Mouse (Mus musculus): ENCODE data around the gene Pik3r4.
"Not testable (repeated sequence)": the region's sequence is repeated elsewhere in the genome, so short reads cannot be mapped to it uniquely, and the experiment has no call there.

Gene Pik3r4

DNA sequence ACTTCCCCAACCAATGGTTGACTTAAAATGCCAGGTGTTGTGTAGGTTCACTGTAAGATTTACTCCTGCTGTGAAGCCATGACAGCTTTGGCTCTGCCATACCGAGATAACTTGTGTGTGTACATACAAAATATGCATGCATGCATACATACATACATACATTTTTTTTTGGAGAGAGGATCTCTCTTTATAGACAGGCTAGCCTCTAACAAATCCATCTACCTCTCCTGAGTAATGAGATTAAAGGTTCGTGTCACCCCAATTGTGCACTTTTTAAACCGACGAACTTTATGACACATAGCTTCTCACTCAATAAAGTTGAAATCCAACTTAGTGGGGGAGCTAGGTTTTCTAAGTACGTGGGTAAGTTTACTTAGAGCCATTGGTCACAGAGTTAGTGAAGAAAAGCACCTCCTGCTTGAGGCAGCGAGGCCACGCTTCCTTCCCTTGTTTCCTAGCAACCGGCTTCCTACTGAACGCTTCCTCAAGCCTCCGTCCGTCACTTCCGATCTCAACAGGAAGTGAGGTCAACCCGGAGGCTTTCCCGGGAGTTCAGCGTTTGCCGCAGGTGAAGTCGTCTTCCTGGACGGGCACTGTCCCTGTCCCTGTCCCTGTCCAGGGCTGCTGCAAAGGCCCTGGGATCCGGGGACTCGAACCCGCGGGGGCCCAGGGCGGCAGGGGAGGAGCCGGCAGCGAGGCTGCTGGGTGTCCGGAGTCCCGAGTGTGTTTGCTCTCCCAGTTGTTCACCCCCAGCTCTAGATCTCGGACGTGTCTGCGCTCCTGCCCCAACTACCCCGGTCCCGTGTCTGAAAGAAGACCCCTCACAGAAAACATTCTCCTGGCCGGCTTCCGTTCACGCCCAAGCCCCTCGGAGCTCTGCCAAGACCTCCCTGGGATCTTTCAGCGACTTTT is at the start of gene Pik3r4:
Pik3r4 (plus strand) TSS at position 519 of the 912 bp plus-strand sequence.
- DNase-seq (ENCODE audit: low spot score): peak; percentile 96

DNA sequence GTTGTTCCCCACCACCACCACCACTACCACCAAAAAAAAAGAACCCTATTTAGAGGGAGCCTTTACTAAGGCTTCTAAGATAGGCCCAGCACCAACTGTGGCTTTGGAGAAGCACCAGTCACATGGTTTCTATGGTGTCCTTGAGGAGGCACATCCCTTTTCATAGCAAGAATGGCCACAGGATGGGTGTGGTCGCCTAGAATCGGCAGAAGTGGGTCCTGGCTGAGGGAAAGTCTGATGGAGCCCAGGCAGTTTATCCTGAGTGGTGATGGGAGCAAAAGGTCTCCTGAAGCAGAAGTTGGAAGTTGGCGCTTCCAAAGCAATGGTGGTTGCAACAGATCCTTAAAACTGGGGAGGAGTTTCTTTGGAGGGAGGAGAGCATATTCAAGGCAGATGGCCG is 43.9 kb upstream of the Pik3r4 start:
- no peak for DNase-seq (ENCODE audit: low spot score)

DNA sequence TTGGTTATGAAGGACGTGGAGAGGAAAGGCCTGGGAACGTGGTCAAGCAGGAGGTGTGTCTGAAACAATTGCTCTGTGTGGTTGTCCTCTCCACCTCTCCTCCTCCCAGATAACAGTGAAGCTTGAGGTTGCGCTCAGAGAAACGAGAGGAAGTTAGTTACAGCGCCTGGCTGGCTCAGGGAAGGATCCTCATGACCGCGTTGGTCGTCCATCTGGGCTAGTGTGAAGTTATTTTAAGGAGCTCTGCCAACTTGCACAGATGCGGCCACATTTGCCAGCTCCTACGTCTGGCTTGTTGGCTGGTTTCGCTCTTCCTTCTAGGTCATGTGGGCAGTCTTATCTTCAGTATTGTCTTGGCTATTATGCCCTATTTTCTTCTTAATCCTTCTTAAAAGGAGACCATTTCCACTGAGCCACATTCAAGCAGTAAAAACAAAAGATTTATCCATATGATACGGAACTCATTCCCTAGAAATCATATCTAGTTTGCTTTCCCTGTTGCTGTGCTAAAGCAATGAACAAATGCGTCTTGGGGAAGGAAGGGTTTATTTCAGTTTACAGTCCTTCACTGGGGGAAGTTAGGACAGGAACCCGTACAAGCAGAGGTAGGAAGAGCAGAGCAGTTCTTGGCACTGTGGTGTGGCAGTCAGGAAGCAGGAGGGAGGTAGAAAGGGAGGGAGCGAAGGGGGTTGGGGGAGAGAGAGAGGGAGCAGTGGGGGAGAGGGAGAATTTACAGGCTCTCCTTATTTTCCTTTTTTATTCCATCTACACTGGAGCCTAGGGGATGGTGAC is 30.6 kb upstream of the Pik3r4 start:
- no peak for DNase-seq (ENCODE audit: low spot score)

DNA sequence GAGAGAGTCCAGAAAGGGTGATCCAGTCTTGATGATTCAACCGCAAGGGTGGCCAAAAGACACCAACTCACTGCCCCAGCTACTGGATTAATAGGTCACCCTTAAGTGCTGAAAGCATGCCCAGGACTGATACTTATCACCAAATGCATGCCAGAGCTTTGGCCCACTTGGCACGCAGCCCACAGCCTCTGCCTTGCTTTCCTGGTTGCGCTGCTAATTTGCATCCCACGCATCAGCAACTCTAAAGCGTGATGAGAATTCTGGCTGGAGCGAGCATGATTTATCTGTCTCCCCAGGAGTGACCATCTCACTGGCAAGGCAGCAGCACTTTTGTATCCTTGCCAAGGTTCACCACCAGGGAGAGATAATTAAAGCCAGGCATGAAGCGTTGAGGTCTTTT is 29.9 kb upstream of the Pik3r4 start:
- no peak for DNase-seq (ENCODE audit: low spot score)

DNA sequence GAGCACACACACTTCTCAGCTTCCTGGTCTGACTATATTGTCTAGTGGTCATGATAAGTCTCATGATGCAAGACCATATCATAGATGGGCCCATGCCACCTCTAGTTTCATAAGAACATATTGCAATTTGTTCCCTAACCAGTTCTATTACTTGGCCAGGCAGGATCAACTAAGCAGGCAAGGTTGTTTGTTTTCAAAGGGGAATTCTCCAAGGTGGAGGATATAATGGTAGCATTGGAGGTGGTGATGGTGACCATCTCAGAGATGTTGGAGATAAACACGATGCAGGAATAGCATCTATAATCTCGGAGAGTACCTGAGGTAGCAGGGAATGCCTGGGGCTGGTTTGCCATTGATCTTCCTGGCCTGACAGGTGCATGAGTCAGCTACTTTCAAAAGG is 26.8 kb upstream of the Pik3r4 start:
- no peak for DNase-seq (ENCODE audit: low spot score)

DNA sequence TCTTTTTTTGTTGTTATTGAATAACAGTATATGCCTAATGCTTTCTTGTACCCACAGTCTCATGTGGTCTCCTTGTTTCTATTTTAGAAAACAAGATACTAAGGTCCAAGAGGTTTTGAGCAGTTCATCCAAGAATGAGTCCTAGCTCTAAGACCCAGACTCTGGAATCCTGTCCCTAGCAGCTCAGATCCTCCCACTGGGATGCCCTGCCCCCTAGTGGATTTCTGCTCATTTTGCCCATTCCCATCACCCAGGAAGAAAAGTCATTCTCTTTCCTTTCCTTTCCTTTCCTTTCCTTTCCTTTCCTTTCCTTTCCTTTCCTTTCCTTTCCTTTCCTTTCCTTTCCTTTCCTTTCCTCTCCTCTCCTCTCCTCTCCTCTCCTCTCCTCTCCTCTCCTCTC is 25.5 kb upstream of the Pik3r4 start:
- DNase-seq (ENCODE audit: low spot score): peak; percentile 80

DNA sequence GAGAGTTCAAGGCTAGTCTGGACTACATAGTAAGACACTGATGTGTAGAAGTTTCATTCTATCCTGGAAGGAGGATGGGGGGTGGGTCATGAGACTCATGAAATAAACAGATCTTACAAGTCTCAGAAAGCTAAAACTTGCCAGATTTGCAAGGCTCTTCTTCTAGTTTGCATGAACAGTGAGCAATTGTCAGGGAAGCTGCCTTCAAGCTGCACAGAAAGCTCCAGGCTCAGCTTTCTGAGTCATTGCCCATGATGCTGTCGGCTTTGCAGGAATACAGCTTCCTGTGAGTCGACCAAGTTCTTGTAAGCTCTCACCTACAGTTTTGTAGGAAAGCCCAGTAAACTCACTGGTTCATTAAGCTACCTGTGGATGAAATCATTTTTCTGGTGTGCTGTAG is 8.8 kb upstream of the Pik3r4 start:
- no peak for DNase-seq (ENCODE audit: low spot score)

DNA sequence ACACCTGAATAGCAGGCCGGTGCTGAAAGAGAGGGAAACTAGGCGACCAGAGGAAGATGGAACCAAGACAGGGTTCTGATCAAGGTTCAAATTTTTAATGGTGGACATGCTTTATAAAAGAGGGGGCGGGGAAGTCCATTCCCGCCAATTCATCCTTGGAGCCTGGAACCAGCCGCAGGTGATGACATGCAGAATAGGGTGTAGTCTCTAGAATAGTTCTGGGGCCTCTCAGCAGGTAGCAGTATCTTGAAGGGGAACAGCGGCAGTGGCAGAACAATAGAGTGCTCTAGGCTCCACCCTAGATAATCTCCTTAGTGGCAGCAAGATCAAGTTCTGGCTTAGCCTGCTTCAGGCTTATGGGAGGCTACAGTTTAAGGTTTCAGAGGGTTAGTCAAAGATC is 1.4 kb upstream of the Pik3r4 start:
- DNase-seq (ENCODE audit: low spot score): not testable (repeated sequence)

DNA sequence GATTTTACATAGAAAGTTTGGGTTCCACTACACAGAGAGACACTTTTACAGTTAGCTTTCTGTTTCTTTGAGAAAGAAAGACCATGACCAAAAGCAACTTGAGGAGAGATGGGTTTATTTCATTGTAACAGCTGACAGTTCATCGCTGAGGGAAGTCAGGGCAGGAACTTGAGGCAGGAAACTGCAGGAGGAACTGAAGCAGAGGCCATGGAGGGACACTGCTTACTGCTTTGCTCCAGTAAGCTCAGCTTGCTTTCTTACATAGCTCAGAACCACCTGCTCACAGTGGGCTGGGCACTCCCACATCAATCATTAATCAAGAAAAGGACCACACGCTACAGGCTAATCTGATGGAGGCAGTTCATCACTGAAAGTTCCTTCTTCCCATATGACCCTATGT is 13.4 kb downstream of the Pik3r4 start:
- DNase-seq (ENCODE audit: low spot score): no peak

DNA sequence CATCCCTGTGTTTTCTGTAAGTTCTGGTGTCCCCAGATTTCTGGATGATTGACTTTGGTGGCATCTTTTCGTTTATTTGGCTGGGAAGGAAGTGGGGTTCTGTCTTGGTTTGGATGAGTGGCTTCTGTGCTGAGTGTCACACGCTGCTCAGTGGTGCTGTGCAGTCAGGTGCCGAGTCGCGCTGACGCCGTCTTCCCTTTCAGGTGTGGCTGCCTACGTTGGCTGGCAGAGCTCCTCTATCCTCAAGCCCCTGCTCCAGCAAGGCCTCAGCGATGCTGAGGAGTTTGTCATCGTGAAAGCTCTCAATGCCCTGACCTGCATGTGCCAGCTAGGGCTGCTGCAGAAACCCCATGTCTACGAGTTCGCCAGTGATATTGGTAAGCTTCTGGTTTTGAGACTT is 15.4 kb downstream of the Pik3r4 start:
- DNase-seq (ENCODE audit: low spot score): no peak

DNA sequence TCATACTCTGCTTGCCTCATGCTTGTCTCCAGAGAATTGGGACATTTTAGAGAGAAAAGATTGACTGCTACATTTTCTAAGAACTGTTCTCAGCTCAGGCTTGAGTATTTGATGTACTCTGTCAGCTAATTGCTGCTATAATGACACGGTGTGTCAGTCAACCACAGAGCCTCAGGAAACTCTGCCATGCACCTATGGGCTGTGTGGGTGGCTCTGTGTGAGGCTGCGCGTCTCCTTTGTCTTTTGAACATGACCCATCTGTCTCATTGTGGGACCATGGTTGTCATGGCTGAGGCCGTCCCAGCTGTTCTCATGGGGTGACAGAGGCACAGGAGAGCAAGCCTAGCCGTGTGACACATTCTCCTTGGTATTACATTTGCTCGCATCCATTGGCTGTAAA is 17.1 kb downstream of the Pik3r4 start:
- no peak for DNase-seq (ENCODE audit: low spot score)

DNA sequence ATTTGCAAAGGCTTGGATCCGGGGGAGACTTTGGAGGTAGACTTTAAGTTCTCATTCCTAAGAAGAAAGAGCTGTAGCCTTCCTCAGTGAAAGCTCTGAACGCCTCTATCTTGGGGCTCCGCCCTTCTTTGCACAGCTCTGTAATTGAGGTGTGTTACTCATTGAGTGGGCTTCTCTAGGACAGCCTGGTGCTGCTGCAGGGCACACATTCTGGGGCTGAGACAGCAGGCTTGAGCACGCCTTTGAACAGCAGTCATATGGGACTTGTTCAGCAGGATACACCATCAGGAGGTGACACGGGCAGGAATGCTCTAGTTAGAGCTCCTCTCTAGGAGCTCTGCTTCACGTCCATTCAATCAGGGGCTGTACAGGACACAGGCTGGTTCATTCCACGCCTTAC is 22.5 kb downstream of the Pik3r4 start:
- no peak for DNase-seq (ENCODE audit: low spot score)

DNA sequence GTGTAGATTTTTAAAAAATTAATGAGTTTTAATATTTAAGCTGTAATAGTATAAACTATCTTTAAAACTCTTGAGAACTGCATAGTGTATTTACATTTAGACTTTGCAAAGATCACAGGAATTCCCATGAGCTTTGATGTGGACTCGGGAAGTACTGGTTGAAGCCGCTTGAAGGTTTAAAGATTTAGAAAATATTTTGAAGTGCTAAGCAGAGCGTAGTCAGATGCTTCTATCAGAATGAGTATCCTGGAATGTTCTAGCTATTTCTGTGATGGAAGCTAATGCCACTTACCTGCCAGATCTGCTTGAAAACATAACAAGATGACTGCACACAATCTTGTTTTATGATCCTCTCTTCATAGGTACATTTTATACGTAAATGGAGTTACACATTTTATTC is 28.1 kb downstream of the Pik3r4 start:
- DNase-seq (ENCODE audit: low spot score): no peak

DNA sequence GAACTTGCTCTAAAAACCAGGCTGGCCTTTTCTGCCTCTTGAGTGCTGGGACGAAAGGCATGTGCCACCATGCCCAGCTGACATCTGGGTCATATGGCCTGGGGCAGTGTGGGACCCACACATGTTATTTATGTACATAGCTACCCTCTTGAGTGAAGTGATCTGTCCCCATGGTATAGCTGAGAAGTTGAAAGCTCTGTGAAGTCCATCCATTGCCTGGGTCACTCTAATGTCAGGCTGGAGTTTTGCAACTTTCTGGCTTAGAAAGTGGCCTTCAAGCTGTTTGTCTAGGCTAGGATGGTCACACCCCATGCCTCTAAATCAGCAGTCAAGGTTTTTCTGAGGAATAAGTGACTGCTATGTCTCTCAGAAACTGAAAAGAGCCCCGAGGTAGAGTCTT is 29.3 kb downstream of the Pik3r4 start:
- no peak for DNase-seq (ENCODE audit: low spot score)

DNA sequence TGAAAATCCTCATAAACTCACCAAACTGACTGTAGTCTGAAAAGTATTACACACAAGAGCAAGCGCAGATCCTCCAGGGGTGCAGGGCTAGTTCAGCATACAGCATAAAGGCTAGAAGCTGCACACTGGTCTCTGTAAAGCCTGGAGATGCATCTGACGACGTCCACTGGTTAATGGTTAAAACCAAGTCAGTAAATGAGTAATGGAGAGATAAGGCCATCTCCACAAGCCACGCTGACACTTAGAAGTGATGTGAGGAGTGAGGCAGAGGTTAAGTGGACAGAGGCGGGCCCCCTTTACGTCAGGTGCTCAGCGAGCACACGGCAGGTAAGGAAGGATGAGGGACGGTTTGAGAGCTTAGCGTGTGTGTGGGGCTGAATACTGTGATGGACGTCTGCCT is 33.2 kb downstream of the Pik3r4 start:
- DNase-seq (ENCODE audit: low spot score): no peak

DNA sequence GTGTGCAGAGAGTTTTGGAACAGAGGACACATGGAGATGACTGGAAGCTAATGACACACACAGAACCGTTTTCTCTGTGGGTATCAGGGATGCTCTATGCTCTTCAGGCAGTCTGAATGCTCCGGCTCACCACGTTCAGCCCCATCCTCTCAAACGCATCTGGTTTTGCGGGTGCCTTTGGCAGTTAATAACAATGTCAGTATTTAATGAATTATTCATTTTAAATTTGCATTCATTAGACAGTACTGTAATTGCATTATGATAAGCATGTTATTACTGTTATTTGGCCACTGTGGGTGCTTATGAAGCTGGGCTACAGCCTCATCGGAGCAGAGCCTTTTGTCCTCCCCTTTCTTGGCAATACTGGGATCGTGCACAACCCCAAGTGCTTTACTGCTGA is 38.6 kb downstream of the Pik3r4 start:
- DNase-seq (ENCODE audit: low spot score): no peak

DNA sequence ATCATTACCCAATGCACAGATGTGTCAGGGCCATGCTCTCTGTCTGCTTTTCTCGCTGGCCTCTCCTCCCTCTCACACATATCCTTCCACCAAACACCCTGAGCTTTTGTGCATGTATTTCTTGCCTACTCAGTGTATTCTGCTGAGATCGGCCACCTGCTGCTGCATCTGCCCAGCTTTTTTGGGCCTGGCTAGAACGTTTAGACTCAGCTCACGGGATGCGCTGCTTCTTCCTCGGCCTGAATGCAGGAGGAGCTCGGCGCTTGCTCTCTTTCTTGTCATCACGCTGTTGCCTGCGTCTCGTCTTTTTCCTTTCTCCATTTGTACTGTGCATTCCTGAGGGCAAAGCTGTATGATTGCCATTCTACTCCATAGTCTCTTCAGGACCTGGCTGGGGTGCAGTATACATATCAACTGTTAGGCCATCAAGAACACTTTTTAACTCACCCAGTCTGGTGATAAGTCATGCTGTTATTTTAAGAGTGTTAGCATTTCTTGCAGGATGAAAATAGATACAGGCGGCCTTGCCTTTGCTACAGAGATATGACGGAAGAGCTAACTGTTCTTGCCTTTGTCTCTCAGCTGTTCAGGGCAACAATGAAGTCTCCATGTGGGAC is 41.9 kb downstream of the Pik3r4 start:
- no peak for DNase-seq (ENCODE audit: low spot score)

DNA sequence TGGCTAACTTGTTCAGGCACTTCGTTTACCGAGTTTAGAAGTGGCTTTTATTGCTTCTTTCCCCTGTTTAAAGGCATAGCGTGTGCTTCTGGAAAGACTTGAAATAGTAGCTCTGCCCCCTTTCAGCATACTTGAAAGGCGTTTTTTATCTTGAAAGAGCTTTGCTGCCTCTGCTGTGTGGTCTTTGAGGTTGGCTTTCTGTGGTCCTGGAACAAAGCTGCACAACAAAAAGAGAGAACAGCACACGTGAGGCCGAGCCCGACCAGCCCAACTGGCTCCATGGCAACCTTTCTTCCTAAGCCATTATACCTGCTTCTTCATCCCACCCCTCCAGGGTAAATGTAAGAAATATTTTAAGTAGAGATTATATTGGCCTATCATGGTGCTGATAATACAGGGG is 46.7 kb downstream of the Pik3r4 start:
- DNase-seq (ENCODE audit: low spot score): no peak

DNA sequence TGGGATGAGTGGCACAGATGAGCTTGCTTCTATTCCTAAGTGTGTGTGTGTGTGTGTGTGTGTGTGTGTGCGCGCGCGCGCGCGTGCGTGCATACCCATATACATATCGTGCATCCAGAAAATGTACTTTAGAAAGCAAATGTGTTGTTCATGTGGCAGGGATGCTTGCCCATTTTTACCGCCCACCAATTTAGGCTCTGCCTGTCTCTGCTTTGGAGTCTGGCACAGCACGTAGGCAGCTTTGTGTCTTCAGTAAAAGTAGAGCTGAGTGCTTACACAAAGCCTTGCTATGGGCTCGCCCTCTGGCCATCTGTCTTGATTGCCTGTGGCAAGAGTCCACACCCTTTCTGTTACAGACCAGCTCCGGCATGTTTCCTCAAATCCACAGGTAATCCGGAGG is 49.7 kb downstream of the Pik3r4 start:
- no peak for DNase-seq (ENCODE audit: low spot score)

DNA sequence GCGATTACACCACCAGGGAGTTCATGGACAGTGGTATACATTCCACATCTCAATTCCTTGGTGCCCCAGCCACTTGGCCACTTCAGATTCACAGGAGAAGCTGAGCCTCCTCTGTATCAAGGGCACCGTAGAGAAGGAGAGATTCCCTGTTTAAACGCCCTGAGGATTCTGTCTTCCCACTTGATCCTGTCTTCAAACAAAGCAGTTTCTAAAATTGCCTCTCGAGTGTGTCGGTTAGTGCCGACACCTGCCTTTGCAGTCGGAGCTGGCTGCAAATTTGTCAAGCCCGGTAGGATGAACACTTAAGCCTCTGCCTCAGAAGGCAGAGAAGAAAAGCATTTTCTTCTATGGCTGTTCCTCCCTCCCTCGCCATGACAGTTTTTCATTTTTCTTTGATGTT is 50.3 kb downstream of the Pik3r4 start:
- DNase-seq (ENCODE audit: low spot score): no peak

DNA sequence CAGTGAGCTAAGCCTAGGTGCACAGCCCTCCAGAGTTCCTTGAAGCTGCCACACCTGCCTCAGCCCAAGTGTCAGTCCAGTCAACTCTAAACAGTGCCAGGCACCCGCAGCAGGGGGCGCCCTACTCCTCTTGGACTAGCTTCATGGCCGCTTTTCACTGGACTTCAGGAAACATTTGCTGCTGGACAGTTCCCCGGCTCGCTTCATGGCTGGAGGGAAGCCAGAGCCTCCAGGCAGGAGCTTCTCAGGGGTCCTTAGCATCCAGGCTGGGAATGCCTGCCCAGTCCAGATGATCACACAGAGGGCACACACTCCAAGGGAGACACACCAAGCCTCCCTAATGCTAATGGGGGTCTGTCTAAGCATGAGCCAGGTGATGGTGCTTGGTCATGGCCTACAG is 51.1 kb downstream of the Pik3r4 start:
- DNase-seq (ENCODE audit: low spot score): peak; percentile 91

DNA sequence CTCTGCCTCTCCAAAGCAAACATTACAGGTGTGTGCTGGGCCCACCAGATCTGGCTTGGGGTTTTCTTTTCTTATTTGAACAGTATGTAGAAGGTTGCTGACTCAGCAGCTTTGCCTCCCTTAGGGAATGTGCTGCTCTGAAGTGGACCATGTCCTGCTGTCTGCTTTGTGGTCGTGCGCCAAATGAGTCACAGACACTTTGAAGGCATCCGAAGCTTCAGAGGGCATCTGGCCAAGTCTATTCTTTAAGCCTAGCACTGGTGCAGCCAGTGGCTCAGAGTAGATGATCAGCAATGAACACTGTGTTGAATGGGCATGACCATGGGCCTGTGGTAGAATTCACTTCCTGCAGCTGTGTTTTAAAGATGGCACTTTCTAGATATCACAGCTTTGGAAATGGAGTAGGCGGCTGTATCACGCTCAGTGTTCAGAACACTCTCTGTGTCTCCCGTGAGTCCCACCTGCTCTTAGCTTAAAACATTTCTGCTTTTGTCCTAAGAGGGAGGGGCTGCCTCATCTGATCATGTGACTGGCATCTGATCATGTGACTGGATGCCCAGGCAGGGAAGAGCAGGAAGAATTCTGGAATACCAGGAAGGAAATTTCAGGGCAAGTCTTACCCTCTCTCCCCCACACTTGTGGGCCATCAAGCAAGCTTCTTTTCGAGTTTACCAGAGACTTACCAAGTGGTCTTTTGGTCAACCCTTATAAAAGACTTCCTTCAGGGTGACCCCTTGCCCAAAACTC is 54.2 kb downstream of the Pik3r4 start:
- no peak for DNase-seq (ENCODE audit: low spot score)

Data from embryo, embryonic 10.5 days (tissue).